Mouse (Mus musculus): ENCODE measurements at regions not wholly inside any gene's neighbourhood (a gene's known extent, or its start where the extent isn't known, plus 50 kb on each side); places are given as distances from the start of the nearest gene placed in this dataset.

- ChIA-PET CTCF (interaction anchor here in 1 of 4 experiments (0.7 kb wide), 1 partner anchor 16 kb away, joined by 9 read pairs; no protein-coding TSS in a partner anchor), POLR2A (interaction anchor here in 1 of 4 experiments (1.1 kb wide), 1 partner anchor 9 kb away, joined by 4 read pairs; no protein-coding TSS in a partner anchor)
Measured at GRCm38 (mm10) chr11:8148485-8148825, 515.9 kb downstream of the Tns3 start.

DNA sequence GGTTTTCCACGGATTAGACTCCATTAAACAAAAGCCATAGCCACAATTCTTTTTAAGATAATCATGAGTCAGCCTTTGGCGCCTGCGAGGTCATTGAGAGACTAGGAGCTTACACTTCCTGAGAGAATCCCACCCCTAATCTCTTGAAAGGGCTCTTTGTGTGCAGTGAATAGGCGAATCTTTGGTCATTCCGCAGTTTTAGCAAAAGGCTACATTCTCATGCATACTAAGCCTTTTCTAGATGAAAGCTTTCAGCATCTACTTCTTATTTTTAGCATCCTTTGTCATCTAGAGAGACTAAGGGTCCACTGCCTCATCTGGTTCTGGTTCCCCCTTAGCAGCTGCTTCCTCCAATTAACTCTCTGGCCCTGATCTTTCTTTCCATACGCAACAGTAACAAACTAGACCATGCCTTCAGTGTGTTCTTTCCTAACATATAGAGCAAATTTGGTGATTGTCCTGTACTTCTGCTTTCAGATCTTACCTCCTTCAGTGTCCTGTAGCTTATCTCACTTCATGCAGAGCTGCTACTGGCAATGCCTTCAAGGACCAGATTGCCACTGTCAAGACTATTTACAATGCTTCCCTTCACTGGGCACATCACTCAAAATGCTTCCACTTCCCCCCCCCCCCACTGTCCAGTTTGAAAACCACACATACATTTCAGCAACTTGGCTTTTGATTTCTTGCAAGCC lies 516.4 kb downstream of the Tns3 start:
- ChIA-PET CTCF (interaction anchor here in 2 of 4 experiments (0.5 to 0.7 kb wide), 2 partner anchors 16 to 64 kb away, joined by 3 to 9 read pairs; no protein-coding TSS in a partner anchor), POLR2A (interaction anchor here in 1 of 4 experiments (1.1 kb wide), 1 partner anchor 9 kb away, joined by 4 read pairs; no protein-coding TSS in a partner anchor)

DNA sequence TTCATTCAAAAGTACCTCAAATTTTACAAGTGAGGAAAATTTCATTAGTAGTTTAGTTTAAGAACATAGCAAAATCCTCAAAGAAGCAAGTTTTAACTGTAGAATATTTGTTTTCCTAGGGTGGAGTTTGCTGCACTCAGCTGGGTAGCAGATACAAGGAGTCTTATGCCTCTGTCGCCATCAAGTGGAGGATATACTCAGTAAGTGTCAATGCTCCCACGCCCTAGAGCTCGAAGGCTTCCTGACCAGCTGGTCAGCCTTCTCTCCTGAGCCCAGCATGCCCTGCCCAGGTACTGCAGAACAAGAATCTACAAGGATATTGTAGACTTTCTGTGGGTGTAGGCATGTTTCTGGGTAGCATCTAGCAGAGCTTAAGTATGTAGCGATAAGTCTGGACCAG lies 527.0 kb downstream of the Tns3 start:
- CTCF ChIA-PET, result interaction anchor here in 3 of 4 experiments (0.6 to 1.1 kb wide), 6 partner anchors 55 to 927 kb away, joined by 3 to 5 read pairs (median 3); partner anchors contain the start of gene Igfbp3 (in 2 of the 3)
- POLR2A ChIA-PET, result no interaction called here

DNA sequence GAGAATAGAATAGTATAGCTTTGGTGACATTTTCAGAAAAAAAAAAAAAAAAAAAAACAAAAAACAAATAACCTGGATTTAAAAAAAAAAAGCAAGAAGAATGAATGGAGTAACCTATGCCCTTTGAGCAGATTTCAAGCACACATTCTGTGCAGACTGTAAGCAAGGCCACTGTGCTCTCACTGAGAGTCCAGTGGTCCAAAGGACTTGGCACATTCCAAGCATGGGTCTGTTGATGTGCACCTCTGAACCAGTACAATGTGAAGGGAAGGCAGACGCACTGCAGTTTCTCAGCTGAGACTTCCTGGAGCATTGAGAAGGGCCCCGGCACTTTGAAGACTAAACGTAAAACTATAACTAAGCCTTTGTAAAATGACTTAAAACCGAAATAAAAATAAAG lies 527.7 kb downstream of the Tns3 start:
- POLR2A ChIA-PET, result no interaction called here
- CTCF ChIA-PET, result interaction anchor here in 3 of 4 experiments (1.1 kb wide), 4 partner anchors 922 to 926 kb away, joined by 3 read pairs; partner anchors contain the start of gene Igfbp3 (in 2 of the 3)

DNA sequence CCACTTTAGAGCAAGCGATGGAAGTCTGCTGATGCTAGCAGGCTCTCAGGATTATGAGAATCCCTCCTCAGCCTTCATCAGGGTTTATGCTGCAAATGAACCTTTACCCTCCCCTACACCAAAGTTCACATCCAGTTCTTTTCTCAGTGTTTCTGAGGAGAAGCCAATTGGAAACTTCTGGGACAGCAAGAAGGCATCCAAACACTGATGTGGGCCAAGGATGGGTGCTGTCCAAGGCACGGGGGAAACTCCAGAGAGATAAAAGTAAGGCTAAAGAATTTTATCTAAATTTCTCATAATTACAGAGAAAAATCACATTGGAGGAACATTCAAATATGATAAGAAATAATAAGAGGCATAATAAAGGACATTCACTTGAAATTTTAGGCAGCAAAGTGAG lies 555.0 kb downstream of the Tns3 start:
- CTCF ChIA-PET, result no interaction called here
- POLR2A ChIA-PET, result interaction anchor here in 1 of 4 experiments (0.6 kb wide), 1 partner anchor 791 kb away, joined by 3 read pairs; no protein-coding TSS in a partner anchor

DNA sequence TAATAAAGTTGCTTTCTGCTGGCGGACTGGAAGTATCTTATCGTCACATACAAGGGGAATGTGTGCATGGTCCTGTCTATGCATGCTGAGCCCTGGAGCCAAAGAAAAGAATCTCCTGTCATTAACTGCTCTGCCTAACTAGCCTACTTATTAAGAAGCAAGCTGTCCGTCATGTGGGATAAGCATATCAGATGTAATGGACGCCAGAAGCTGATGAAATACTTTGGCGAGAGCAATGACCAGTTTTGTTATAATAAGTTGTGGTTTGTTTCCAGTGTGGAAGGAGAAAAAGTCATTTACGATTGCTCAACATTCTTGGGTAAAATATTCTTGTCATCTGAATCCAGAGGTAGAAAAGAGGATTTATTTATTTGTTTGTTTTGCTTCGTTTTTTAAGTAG lies 563.2 kb downstream of the Tns3 start:
- ChIA-PET POLR2A (no interaction called here), CTCF (no interaction called here)

- CTCF ChIA-PET, result no interaction called here
- POLR2A ChIA-PET, result no interaction called here
Measured at GRCm38 (mm10) chr11:8084328-8084727, 580.0 kb downstream of the Tns3 start.

DNA sequence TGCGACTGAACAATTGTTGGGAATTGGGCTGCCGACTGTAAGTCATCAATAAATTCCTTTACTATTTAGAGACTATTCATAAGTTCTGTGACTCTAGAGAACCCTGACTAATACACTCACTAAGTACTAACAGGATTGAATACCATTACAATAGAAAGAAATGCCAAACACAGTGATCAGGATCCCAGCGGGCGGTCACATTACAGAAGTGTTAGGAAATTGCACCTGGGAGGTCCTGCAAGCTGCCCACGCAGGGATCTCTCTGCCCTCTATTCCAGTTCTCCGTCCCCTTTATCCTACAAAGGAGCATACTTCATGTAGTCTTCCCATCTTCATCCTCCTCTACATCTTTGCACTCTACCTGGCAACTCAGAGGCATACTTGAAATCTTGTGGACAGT lies 581.5 kb downstream of the Tns3 start:
- ChIA-PET CTCF (no interaction called here), POLR2A (interaction anchor here in 1 of 4 experiments (0.6 kb wide), 3 partner anchors 21 to 283 kb away, joined by 3 to 4 read pairs (median 3); no protein-coding TSS in a partner anchor)

DNA sequence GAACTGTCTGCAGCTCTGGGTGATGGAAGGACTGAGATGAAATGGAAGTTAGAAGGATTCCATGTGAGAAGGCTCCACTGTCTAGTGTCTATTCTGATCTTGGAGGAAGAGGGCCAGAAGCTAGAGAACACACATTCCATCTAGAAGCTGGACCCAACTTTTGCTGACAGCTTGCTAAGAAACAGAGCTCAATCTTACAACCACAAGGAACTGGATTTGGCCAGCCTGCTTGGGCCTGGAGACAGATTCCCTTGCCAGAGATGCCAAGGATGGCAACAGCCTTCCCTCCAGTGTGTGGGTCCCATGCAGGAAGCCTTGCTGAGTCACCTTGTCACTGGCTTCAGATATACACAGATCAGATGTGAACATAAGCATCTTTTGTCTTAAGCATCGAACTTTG lies 591.0 kb downstream of the Tns3 start:
- ChIA-PET CTCF (no interaction called here), POLR2A (interaction anchor here in 1 of 4 experiments (0.6 kb wide), 1 partner anchor 22 kb away, joined by 3 read pairs; no protein-coding TSS in a partner anchor)

DNA sequence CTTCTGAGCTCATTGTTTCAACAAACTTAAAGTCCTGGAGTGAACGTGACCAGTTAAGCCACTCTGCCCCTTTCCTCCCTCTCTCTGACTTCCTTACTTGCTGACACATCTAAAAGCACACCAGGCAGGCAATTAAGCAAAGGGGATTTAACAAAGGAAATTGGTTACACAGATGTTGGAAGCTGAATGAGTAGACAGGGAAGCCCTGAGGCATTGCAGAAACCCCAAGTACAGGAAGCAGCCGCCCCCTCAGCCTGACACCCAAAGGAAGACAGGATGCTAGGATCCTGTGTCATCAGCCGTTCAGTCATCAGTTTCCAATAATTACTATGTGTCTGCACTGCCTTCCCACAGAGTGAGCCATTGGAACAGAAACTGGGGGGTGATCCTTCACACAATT lies 595.5 kb downstream of the Tns3 start:
- POLR2A ChIA-PET, result no interaction called here
- CTCF ChIA-PET, result no interaction called here

GRCm38 (mm10) chr11:8067330-8067729 lies 597.0 kb downstream of the Tns3 start:
- POLR2A ChIA-PET, result no interaction called here
- CTCF ChIA-PET, result no interaction called here

GRCm38 (mm10) chr11:8065811-8066210 lies 598.5 kb downstream of the Tns3 start:
- POLR2A ChIA-PET, result no interaction called here
- CTCF ChIA-PET, result no interaction called here

DNA sequence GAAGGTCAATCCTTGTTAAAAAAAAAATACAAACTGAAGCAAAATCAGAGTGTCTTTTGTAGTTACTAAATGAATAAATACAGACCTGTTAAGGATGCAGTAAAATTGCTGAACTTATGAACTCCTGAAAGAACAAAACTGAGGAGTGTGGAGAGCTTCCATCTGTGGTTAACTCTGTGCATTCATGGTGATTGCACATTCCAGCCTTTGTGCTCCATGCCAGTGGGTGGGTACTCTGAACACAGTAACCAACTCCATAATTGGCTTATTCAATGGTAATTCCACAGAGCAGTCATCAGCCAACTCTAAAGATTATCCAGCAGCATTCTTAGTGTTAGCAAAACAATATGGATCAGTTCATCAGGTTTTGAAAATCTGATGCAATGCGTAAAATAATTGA lies 599.2 kb downstream of the Tns3 start:
- CTCF ChIA-PET, result no interaction called here
- POLR2A ChIA-PET, result interaction anchor here in 1 of 4 experiments (0.6 kb wide), 1 partner anchor 207 kb away, joined by 3 read pairs; no protein-coding TSS in a partner anchor

- ChIA-PET CTCF (interaction anchor here in 1 of 4 experiments (0.6 kb wide), 1 partner anchor 56 kb away, joined by 3 read pairs; no protein-coding TSS in a partner anchor), POLR2A (interaction anchor here in 1 of 4 experiments (0.6 to 0.7 kb wide), 2 partner anchors 21 to 1332 kb away, joined by 3 read pairs; no protein-coding TSS in a partner anchor)
Measured at GRCm38 (mm10) chr11:8061989-8062388, 602.3 kb downstream of the Tns3 start.

- POLR2A ChIA-PET, result interaction anchor here in 1 of 4 experiments (0.6 to 0.7 kb wide), 2 partner anchors 22 to 1332 kb away, joined by 3 read pairs; no protein-coding TSS in a partner anchor
Measured at GRCm38 (mm10) chr11:8061573-8061972, 602.8 kb downstream of the Tns3 start.

GRCm38 (mm10) chr11:8051499-8051898 lies 612.8 kb downstream of the Tns3 start:
- POLR2A ChIA-PET, result interaction anchor here in 1 of 4 experiments (0.6 kb wide), 1 partner anchor 22 kb away, joined by 3 read pairs; no protein-coding TSS in a partner anchor
- CTCF ChIA-PET, result no interaction called here

More at GRCm38 (mm10) chr11:8061573-8061972, 602.8 kb downstream of the Tns3 start:
- CTCF ChIA-PET, result interaction anchor here in 1 of 4 experiments (0.6 kb wide), 1 partner anchor 56 kb away, joined by 3 read pairs; no protein-coding TSS in a partner anchor

DNA sequence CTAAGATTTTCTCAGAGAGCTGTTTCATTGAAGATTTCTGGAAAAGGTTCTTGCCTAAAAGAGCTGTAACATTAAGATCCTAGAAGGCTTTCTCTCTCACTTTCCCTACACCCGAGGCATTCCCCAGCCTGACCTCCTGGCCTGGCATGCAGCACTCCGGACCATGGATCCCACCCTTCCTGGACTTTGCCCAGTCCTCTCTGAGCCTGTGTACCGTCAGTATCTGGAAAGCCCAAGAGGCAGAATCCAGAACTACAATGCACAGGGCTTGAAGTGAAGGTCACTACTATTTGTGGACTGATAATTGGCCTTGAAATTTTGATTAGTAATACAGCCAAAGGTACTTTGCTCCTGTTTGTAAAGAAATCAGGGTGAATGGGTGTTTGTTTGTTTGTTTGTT lies 619.2 kb downstream of the Tns3 start:
- ChIA-PET POLR2A (no interaction called here), CTCF (no interaction called here)

DNA sequence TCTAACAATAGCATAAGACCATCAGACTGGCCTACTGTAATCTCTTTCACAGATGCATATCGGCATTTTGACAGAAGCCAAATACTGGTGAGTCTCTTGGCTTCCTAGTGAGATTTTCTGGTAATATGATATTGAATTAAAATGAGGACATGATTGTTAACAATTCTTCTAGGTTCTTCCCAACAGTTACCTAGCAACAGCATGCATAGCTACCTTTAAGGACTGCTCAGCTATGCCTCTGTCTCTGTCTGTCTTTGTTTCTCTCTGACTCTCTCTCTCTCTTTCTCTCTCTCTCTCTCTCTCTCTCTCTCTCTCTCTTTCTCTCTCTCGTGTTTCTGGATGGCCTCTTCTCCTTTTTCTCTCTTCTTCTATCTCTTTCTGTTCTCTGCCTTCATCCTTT lies 634.2 kb downstream of the Tns3 start:
- ChIA-PET CTCF (no interaction called here), POLR2A (no interaction called here)

DNA sequence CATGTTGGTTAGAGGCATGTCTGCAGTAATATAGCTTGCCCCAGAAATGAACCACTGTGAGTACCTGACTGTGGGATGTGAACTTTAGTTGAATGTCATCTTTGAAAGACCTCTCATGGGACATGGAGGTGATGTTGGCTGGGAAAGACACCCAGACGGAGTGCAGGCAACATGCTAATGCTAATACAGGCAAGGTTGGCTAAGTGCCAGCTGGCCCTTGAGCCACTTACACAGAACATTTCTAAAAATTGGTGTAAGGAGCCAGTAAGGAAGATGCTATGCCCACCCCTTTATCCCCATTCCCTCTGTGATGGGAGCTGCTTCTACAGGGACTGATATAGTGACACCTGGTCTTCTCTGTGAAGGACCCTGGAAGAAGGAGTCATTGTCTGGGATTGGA lies 656.5 kb downstream of the Tns3 start:
- POLR2A ChIA-PET, result no interaction called here
- CTCF ChIA-PET, result interaction anchor here in 1 of 4 experiments (0.6 kb wide), 1 partner anchor 201 kb away, joined by 3 read pairs; no protein-coding TSS in a partner anchor

DNA sequence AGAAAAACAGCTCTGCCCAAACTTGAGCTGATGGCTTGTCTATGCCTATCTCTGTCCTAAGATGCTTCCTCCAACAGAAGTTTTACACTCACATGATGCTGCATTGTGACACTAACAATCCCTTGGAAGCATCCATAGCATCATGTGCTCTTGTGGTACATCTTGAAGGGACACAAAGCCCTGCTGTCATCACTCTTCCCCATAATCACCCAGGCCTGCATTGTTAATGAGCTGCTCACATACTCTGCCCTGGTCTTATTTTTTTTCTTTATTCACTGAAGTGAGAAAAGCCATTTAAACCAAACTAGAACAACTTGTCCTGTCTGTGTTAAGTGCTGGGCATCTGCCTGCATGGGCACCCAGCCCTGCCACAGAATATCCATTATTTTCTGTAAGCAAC lies 683.3 kb downstream of the Tns3 start:
- ChIA-PET POLR2A (no interaction called here), CTCF (no interaction called here)

DNA sequence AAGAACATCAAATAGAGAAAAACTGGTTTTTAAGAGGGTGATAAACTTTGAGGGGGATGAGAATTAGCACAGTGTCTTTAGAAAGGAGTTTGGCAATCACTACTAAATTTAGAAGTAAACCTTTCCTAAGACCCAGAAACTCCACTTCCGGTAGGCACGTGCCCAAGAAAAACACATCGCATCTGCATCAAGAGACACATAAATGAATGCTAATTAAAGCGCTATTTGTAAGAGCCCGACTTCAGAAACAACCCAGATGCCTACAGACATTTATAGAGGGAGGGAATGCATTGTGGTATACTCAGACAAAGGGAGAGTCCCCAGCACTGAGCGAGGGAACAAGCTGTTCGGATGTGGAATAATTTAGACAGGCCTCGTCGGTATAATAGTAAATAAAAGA lies 688.5 kb downstream of the Tns3 start:
- POLR2A ChIA-PET, result interaction anchor here in 1 of 4 experiments (0.5 kb wide), 1 partner anchor 171 kb away, joined by 3 read pairs; no protein-coding TSS in a partner anchor
- CTCF ChIA-PET, result interaction anchor here in 1 of 4 experiments (0.6 kb wide), 1 partner anchor 758 kb away, joined by 3 read pairs; no protein-coding TSS in a partner anchor

All from embryonic stem cell, embryonic (primary cell).